ENCODE assay signal across 26 mouse cellular contexts in genomic region chr16:33259824-33260223, GRCm38 (mm10). TPM values are rescaled to one million over a fixed set of nuclear protein-coding genes. Genes with fewer than 3 reads are reported as not detected.
DNase-seq lines count a peak whose midpoint lies in the region; ATAC-seq and TF ChIP-seq lines count a peak whose summit lies in the region.
"Had no signal": no experiment of that assay in that cellular context is flagged by ENCODE, and none has a peak within 500 bp of the region (broad histone marks: within the 10 kb centered on the region; RNA-seq: fewer than 3 reads in every experiment).

No protein-coding gene starts in this region.

- WGBS in lung, embryonic 16.5 days = 76% methylated on average over 3 of the region's 3 CpGs
- WGBS in stomach, embryonic 15.5 days = 81% methylated on average over 3 of the region's 3 CpGs
- 86% methylated on average over 3 of the region's 3 CpGs for WGBS in hindbrain, embryonic 11.5 days

- in situ Hi-C loops in ES-E14 (cut with MboI; ENCODE audit: low sequenced_read_pairs in 2 of 2, unreplicated experiment in 2 of 2) = no loop called here

- DNase-seq in lung, postnatal 10 days = no peak
- DNase-seq in ES-E14 (ENCODE audit: low read depth, low spot score) = no peak
- DNase-seq in hindbrain, embryonic 11.5 days (ENCODE audit: low spot score) = no peak
- no peak for DNase-seq in layer of hippocampus, adult 9-10 months (ENCODE audit: low spot score)
- DNase-seq: adrenal gland, adult 2 months; adrenal gland, postnatal 14 days; cerebellum, adult 11 months; cerebellum, adult 2 months; cerebellum, adult 9-11 months; cerebellum, postnatal 25 days; forebrain, postnatal 0 days; gastrocnemius, adult 2 months; gastrocnemius, postnatal 14 days; heart, adult 18-20 months had no signal

- no peak overlapping the region for H3K4me3 ChIP-seq in lung, embryonic 16.5 days (ENCODE audit: low read length)
- no peak overlapping the region for H3K4me3 ChIP-seq in ES-E14 (ENCODE audit: insufficient read depth in 1 of 2, low read depth in 1 of 2, low read length in 2 of 2, poor library complexity in 1 of 2, severe bottlenecking in 1 of 2)
- no peak overlapping the region for H3K4me3 ChIP-seq in stomach, embryonic 15.5 days (replicated peaks)
- no peak overlapping the region for H3K4me3 ChIP-seq in hindbrain, embryonic 11.5 days (ENCODE audit: low read depth, low read length)
- H3K4me3 ChIP-seq: embryonic facial prominence, embryonic 12.5 days; embryonic facial prominence, embryonic 15.5 days; gastrocnemius, adult 2 months; heart, embryonic 13.5 days; hindbrain, embryonic 10.5 days had no signal

- H3K36me3 ChIP-seq in lung, embryonic 16.5 days (ENCODE audit: control insufficient read depth, insufficient read depth, low read length) = peaks cover 7% of the 10 kb centered on the region; the same call in 1 of the 2 replicates
- H3K36me3 ChIP-seq in ES-E14 (ENCODE audit: control insufficient read depth, insufficient read depth, low read length, poor library complexity, severe bottlenecking) = no peaks in the 10 kb centered on the region
- H3K36me3 ChIP-seq in stomach, embryonic 15.5 days = peaks cover 4% of the 10 kb centered on the region; the same call in 1 of the 2 replicates
- no peaks in the 10 kb centered on the region for H3K36me3 ChIP-seq in hindbrain, embryonic 11.5 days (ENCODE audit: control insufficient read depth, insufficient read depth, low read length)

- H3K9me3 ChIP-seq in lung, embryonic 16.5 days (ENCODE audit: control insufficient read depth, low read length) = no peaks in the 10 kb centered on the region
- no peaks in the 10 kb centered on the region for H3K9me3 ChIP-seq in ES-E14 (ENCODE audit: control insufficient read depth, insufficient read depth, low read depth, low read length)
- H3K9me3 ChIP-seq in stomach, embryonic 15.5 days = no peaks in the 10 kb centered on the region
- no peaks in the 10 kb centered on the region for H3K9me3 ChIP-seq in hindbrain, embryonic 11.5 days (ENCODE audit: control insufficient read depth, low read length)
- H3K9me3 ChIP-seq: embryonic facial prominence, embryonic 12.5 days; embryonic facial prominence, embryonic 15.5 days; G1E; heart, embryonic 13.5 days; hindbrain, embryonic 10.5 days had no signal

- H3K4me2 ChIP-seq in lung, embryonic 16.5 days (ENCODE audit: low read depth, low read length) = no peak overlapping the region
- no peak overlapping the region for H3K4me2 ChIP-seq in stomach, embryonic 15.5 days
- no peak overlapping the region for H3K4me2 ChIP-seq in hindbrain, embryonic 11.5 days (replicated peaks; ENCODE audit: low read depth, low read length)
- H3K4me2 ChIP-seq: embryonic facial prominence, embryonic 12.5 days; embryonic facial prominence, embryonic 15.5 days; hindbrain, embryonic 14.5 days had no signal

- peaks cover 38% of the 10 kb centered on the region for H3K4me1 ChIP-seq in lung, embryonic 16.5 days (replicated peaks; ENCODE audit: control insufficient read depth, insufficient read depth, low read length)
- peaks cover 0 to 4% of the 10 kb centered on the region in 2 experiments; a peak in 1 of 4 replicates for H3K4me1 ChIP-seq in ES-E14 (ENCODE audit: control insufficient read depth in 2 of 2, insufficient read depth in 2 of 2, low read length in 2 of 2, poor library complexity in 1 of 2)
- H3K4me1 ChIP-seq in stomach, embryonic 15.5 days = peaks cover 7% of the 10 kb centered on the region; the same call in 1 of the 2 replicates
- no peaks in the 10 kb centered on the region for H3K4me1 ChIP-seq in hindbrain, embryonic 11.5 days (replicated peaks; ENCODE audit: control insufficient read depth, insufficient read depth, low read length)
- H3K4me1 ChIP-seq: embryonic facial prominence, embryonic 12.5 days; hindbrain, embryonic 10.5 days had no signal

- peak overlapping the region; percentile 21; the same call in 1 of the 2 replicates for H3K27ac ChIP-seq in lung, embryonic 16.5 days (ENCODE audit: low read length)
- H3K27ac ChIP-seq in ES-E14 (ENCODE audit: insufficient read depth, low read depth, low read length, poor library complexity, severe bottlenecking) = no peak overlapping the region
- H3K27ac ChIP-seq in stomach, embryonic 15.5 days = 0 out of 2 replicates have a peak overlapping the region, but pooled peaks have one; percentile 48
- no peak overlapping the region for H3K27ac ChIP-seq in hindbrain, embryonic 11.5 days (ENCODE audit: low read depth, low read length)
- H3K27ac ChIP-seq: embryonic facial prominence, embryonic 12.5 days; embryonic facial prominence, embryonic 15.5 days; hindbrain, embryonic 10.5 days; hindbrain, embryonic 14.5 days; hindbrain, postnatal 0 days had no signal

- ATAC-seq in lung, embryonic 16.5 days (ENCODE audit: low read depth) = no peak
- ATAC-seq in stomach, embryonic 15.5 days (ENCODE audit: insufficient read depth, low FRiP score, low read depth) = no peak
- ATAC-seq in hindbrain, embryonic 11.5 days (ENCODE audit: low FRiP score) = no peak
- ATAC-seq: CD4-positive, CD25-positive, alpha-beta regulatory T cell, adult 4 months; forebrain, embryonic 14.5 days; forebrain, postnatal 0 days; hindbrain, postnatal 0 days; inflammation-experienced regulatory T-cells, adult 6 months had no signal

- H3K9ac ChIP-seq in lung, embryonic 16.5 days (ENCODE audit: low read length) = no peak overlapping the region
- H3K9ac ChIP-seq in ES-E14 (ENCODE audit: insufficient read depth, low read depth, low read length, poor library complexity, severe bottlenecking) = no peak overlapping the region
- H3K9ac ChIP-seq in stomach, embryonic 15.5 days = no peak overlapping the region
- no peak overlapping the region for H3K9ac ChIP-seq in hindbrain, embryonic 11.5 days (ENCODE audit: low read depth, low read length)
- H3K9ac ChIP-seq: embryonic facial prominence, embryonic 12.5 days; embryonic facial prominence, embryonic 15.5 days; forebrain, postnatal 0 days; heart, embryonic 13.5 days; hindbrain, embryonic 14.5 days had no signal

- H3K27me3 ChIP-seq in lung, embryonic 16.5 days (ENCODE audit: control insufficient read depth, insufficient read depth, low read depth, low read length) = no peaks in the 10 kb centered on the region
- H3K27me3 ChIP-seq in stomach, embryonic 15.5 days (replicated peaks) = no peaks in the 10 kb centered on the region
- no peaks in the 10 kb centered on the region for H3K27me3 ChIP-seq in hindbrain, embryonic 11.5 days (ENCODE audit: control insufficient read depth, insufficient read depth, low read length)
- H3K27me3 ChIP-seq: embryonic facial prominence, embryonic 12.5 days; embryonic facial prominence, embryonic 15.5 days; heart, embryonic 13.5 days had no signal

TF ChIP-seq in ES-E14, 5 proteins besides CTCF, POLR2A, EP300 and RAD21:
- TF ChIP-seq CHD2 (IDR thresholded peaks at IDR 0.05; ENCODE audit: low read depth, low read length) (no peak), ZNF384 (IDR thresholded peaks at IDR 0.05; ENCODE audit: low read depth, low read length) (peak; percentile 46; the same call in 1 of the 2 replicates), ZC3H11A (IDR thresholded peaks at IDR 0.05; ENCODE audit: borderline replicate concordance, low read depth, low read length) (no peak)

RNA-seq across cellular contexts. Expression of gene Snx4, which starts 8.6 kb away (rescaled TPM):
- polyA plus RNA-seq in lung, embryonic 16.5 days (2015; fragmentation: Nextera tagmentation; extraction: Ambion mirVana) = 127 and 135 TPM in 2 replicates
- total RNA-seq in ES-E14 (2012; rRNA removed) = 43.1 and 54.9 TPM in 2 replicates
- 78.5 and 82.8 TPM in 2 replicates for polyA plus RNA-seq in stomach, embryonic 15.5 days (2015; fragmentation: Nextera tagmentation; extraction: Ambion mirVana)
- 77.2 and 87.4 TPM in 2 replicates for polyA plus RNA-seq in hindbrain, embryonic 11.5 days (2014; fragmentation: Nextera tagmentation; extraction: Ambion mirVana)

Comparison
In these comparisons a context has a peak if more than half of its experiments do, and no peak if none do; other contexts are left out.
1. H3K27ac ChIP-seq: peak in lung, embryonic 16.5 days (single experiment) and stomach, embryonic 15.5 days (single experiment); none in ES-E14 (single experiment) and hindbrain, embryonic 11.5 days (single experiment).